Mouse (Mus musculus) brain, embryonic 14.5 days (tissue): Measurements from ENCODE around the gene Apeh.

Source experiments
- CTCF ChIP-seq: fragments of 200-500 bp; IDR thresholded peaks from 2 replicates; pipeline ENCODE4 v1.5.1; 2012; ENCODE audit warnings: inconsistent platforms, mild to moderate bottlenecking, moderate library complexity, borderline replicate concordance; ENCODE audit not compliant: insufficient read depth, insufficient read length; ENCODE audit errors: extremely low read depth
- POLR2A ChIP-seq: fragments of 200-500 bp; IDR thresholded peaks from 2 replicates; pipeline ENCODE4 v1.6.1; 2012; ENCODE audit warnings: mild to moderate bottlenecking, inconsistent platforms, borderline replicate concordance; ENCODE audit not compliant: poor library complexity, insufficient read depth, insufficient read length, severe bottlenecking; ENCODE audit errors: extremely low read depth

- peak; percentile 17; the same call in 1 of the 2 replicates for TF ChIP-seq CTCF
- no peak for TF ChIP-seq POLR2A
Observed at GRCm38 (mm10) chr9:108139963-108140695, 45.7 kb upstream of the Apeh start.
